Mouse (Mus musculus): ENCODE measurements around the gene Xpnpep3.

The Xpnpep3 gene

GRCm38 (mm10) chr15:81399297-81399637 is 671 bp upstream of the Xpnpep3 start:
- DNase-seq (ENCODE audit: low read depth, low spot score): no peak

- no peak for DNase-seq (ENCODE audit: low read depth, low spot score)
These were observed 5.1 kb downstream of the Xpnpep3 start for GRCm38 (mm10) chr15:81405008-81405407.

GRCm38 (mm10) chr15:81408199-81408598 is 8.3 kb downstream of the Xpnpep3 start, which contains the start of gene Dnajb7:
TSS of gene Dnajb7 (minus strand) at chr15:81408299.
- no peak for DNase-seq (ENCODE audit: low read depth, low spot score)

GRCm38 (mm10) chr15:81416763-81417310 is 16.9 kb downstream of the Xpnpep3 start:
- DNase-seq (ENCODE audit: low read depth, low spot score): peak; percentile 64

GRCm38 (mm10) chr15:81418065-81418464 is 18.1 kb downstream of the Xpnpep3 start:
- DNase-seq (ENCODE audit: low read depth, low spot score): no peak

- no peak for DNase-seq (ENCODE audit: low read depth, low spot score)
These were observed 21.5 kb downstream of the Xpnpep3 start for GRCm38 (mm10) chr15:81421454-81421853.

- no peak for DNase-seq (ENCODE audit: low read depth, low spot score)
These were observed 22.3 kb downstream of the Xpnpep3 start for GRCm38 (mm10) chr15:81422156-81422681.

- DNase-seq (ENCODE audit: low read depth, low spot score): no peak
These were observed 25.4 kb downstream of the Xpnpep3 start for GRCm38 (mm10) chr15:81425311-81425710.

GRCm38 (mm10) chr15:81427947-81428346 is 28.0 kb downstream of the Xpnpep3 start:
- no peak for DNase-seq (ENCODE audit: low read depth, low spot score)

- DNase-seq (ENCODE audit: low read depth, low spot score): no peak
These were observed 31.3 kb downstream of the Xpnpep3 start for GRCm38 (mm10) chr15:81431195-81431594.

- no peak for DNase-seq (ENCODE audit: low read depth, low spot score)
These were observed 38.4 kb downstream of the Xpnpep3 start for GRCm38 (mm10) chr15:81438345-81438744.

- DNase-seq (ENCODE audit: low read depth, low spot score): no peak
These were observed 39.3 kb downstream of the Xpnpep3 start for GRCm38 (mm10) chr15:81439236-81439635.

GRCm38 (mm10) chr15:81448463-81448862 is 48.5 kb downstream of the Xpnpep3 start:
- peak; percentile 83 for DNase-seq (ENCODE audit: low read depth, low spot score)

GRCm38 (mm10) chr15:81461523-81461922 is 61.6 kb downstream of the Xpnpep3 start:
- DNase-seq (ENCODE audit: low read depth, low spot score): no peak

- no peak for DNase-seq (ENCODE audit: low read depth, low spot score)
These were observed 65.2 kb downstream of the Xpnpep3 start for GRCm38 (mm10) chr15:81465016-81465660.

- DNase-seq (ENCODE audit: low read depth, low spot score): peak; percentile 99
These were observed 66.2 kb downstream of the Xpnpep3 start, which contains the start of gene Rbx1 for GRCm38 (mm10) chr15:81465901-81466737. TSS of gene Rbx1 (plus strand) at chr15:81466296.

GRCm38 (mm10) chr15:81466738-81467113 is 66.8 kb downstream of the Xpnpep3 start:
- no peak for DNase-seq (ENCODE audit: low read depth, low spot score)

GRCm38 (mm10) chr15:81470735-81471134 is 70.8 kb downstream of the Xpnpep3 start:
- DNase-seq (ENCODE audit: low read depth, low spot score): no peak

GRCm38 (mm10) chr15:81472256-81472655 is 72.3 kb downstream of the Xpnpep3 start:
- DNase-seq (ENCODE audit: low read depth, low spot score): no peak

GRCm38 (mm10) chr15:81475654-81476053 is 75.7 kb downstream of the Xpnpep3 start:
- DNase-seq (ENCODE audit: low read depth, low spot score): no peak

- DNase-seq (ENCODE audit: low read depth, low spot score): peak; percentile 40
These were observed 76.7 kb downstream of the Xpnpep3 start for GRCm38 (mm10) chr15:81476597-81476996.

GRCm38 (mm10) chr15:81479446-81480213 is 79.7 kb downstream of the Xpnpep3 start:
- DNase-seq (ENCODE audit: low read depth, low spot score): no peak
